Mouse (Mus musculus) heart, postnatal 10 days (tissue): ENCODE results near the gene Rap1gap2. TPM values are rescaled to one million over a fixed set of nuclear protein-coding genes. Genes with fewer than 3 reads are reported as not detected.
A peak's percentile ranks its signal among the peaks of the same experiment; 100 is the strongest.

Source experiments
- DNase-seq, 2 experiments: peaks; one replicate each; pipeline ENCODE4 v3.0.0; 2021
- intact Hi-C: fragments of 180-260 bp; cut with DNase I; formaldehyde crosslinking; loops from one replicate; pipeline ENCODE4 v1.15.1; 2025
- total RNA-seq, 2 experiments: library from RNA; stranded (reverse); gene quantifications; 2 replicates each; pipeline ENCODE4 v1.2.3; 2021

The Rap1gap2 gene
- total RNA-seq, 2 experiments from 2014 or later = 62.1 to 64.6 TPM

DNA sequence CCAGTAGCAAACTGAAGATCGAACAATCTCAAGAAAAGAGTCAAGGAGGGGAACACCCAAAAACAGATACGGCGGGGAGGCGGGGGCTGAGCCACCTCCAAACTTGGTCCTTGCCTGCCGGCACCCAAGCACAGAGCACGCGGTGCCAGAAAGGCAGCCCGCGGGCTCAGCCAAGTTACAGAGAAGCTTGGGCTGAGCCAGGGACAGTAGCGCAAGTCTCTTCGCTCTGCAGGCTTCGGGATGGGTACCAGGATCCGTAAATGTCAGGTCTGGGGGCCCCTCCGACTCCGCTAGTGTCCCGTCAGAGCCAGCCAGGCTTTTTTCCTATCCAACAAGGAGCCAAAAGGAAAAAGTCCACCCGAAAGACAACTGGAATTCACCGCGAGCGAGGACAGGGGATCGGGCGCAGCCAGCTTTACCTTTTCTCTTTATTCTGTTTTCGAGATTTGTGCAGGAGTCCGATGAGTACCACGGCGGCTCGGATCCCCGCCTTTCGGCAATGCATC lies 88.7 kb downstream of the Rap1gap2 start:
- intact Hi-C loops = loop anchor here (5.0 kb wide), 1 partner anchor 135 kb away; no protein-coding TSS in a partner anchor

DNA sequence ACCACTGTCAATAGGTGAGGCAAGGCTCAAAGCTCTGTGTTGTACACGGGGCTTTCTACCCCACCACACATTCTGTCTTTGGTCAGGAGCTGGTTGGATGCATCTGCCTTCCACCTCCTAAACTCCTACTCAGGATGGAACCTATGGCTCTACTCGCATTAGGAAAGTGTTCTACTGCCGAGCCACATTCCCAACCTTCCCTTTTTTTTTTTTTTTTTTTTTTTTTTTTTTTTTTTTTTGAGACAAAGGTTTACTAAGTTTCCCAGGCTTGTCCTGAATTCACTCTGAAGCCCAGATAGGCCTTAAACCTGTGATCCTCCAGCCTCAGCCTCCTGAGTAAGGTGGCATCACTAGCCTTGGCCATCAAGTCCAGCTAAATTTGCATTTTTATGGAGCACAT lies 90.5 kb downstream of the Rap1gap2 start:
- DNase-seq = no peak
- intact Hi-C loops = loop anchor here (5.0 kb wide), 1 partner anchor 133 kb away; no protein-coding TSS in a partner anchor

More for the DNA sequence above, 88.7 kb downstream of the Rap1gap2 start:
- DNase-seq = peak; percentile 49 to 62

DNA sequence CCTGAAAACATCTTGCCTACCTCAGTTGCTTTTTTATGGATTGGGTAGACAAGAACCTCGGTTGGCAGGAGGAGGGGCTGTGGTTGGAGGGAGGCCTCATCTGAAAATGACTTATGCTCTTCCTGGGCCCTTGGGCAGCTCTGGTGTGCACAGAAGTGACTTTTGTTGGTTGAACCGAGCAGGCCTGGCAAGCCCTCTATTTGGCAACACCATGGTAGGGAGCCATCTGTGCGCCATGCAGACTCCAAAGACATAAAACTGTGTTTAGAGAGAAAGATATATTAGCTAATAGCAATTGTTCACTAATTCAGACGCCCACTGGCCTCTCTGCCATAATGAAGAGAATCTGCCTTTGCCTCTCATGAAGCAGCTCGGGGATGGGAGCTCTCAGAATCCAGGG lies 94.6 kb downstream of the Rap1gap2 start:
- no peak for DNase-seq
- intact Hi-C loops = no loop called here

DNA sequence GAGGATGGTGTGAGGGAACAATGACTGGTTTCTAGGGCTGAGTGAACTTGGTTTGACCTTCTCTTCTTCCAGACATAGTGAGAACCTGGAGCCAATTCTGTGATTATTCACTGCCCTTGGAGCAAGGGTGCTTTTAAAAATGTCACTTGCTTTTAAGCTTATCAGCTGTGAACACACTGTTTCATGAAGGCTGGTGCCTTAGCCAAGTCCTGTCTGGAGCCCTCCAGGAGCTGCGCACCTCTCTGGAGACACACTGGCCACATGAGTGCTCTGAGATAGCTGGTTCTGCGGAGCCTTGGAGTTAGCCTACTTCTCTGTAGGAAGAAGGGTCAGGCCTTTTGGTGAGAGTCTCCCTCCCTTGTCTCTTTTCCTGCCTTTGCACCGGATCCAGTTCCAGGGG lies 95.7 kb downstream of the Rap1gap2 start:
- DNase-seq = peak; percentile 35 to 43
- intact Hi-C loops = no loop called here

DNA sequence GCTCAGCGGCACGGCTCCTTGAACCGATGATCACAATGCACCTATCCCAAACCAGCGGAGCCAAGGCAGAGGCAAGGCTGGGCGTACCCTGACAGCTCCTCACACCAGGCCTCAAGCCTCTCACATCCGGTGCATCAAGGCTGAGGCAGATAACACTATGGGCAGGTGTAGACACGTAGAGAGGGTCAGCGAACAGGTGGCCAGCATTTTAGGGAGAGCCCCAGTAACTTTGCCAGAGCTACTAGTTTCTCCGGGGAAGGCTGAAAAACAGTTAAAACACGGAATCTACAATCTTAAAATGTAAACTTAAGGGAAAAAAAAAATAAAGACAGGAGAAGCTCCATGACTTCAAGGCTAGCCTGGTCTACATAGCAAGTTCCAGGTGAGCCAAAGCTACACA lies 98.1 kb downstream of the Rap1gap2 start:
- intact Hi-C loops = no loop called here
- DNase-seq = no peak

DNA sequence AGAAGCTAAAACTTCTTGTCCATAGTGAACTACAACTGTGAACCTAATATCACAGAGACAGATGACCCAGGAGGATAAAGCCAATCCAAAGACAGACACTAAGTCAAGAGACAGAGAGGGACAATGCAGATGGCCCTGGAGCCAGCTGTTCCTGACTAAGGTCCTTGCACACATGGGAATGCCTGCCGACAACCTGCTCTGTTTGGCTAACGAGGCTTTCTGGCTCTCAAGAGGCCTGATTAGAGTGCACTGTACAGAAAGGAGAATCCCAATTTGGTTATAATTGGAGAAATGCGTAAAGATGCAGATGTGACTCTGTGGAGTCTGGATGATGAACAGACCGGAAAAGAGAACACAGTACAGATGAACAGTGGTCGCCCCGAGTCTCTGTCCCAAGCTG lies 104.4 kb downstream of the Rap1gap2 start:
- intact Hi-C loops = no loop called here
- DNase-seq = no peak

DNA sequence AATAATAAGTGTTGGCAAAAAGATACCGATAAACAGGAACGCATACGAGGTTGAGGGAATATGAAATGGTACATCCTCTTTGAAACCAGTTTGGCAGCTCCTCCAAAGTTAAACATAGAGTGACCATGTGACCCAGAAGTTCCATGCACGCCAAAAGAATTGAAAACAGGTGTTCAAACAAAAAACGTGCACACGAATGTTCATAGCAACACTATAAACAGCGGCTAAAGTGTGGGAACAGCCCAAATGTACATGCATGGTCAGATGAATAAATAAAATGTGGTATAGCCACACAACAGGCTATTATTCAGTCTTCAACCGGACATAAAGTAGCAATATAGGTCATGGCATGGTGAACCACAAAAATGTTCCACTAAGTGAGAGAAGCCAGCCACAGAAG lies 108.2 kb downstream of the Rap1gap2 start:
- DNase-seq = no peak
- intact Hi-C loops = no loop called here

DNA sequence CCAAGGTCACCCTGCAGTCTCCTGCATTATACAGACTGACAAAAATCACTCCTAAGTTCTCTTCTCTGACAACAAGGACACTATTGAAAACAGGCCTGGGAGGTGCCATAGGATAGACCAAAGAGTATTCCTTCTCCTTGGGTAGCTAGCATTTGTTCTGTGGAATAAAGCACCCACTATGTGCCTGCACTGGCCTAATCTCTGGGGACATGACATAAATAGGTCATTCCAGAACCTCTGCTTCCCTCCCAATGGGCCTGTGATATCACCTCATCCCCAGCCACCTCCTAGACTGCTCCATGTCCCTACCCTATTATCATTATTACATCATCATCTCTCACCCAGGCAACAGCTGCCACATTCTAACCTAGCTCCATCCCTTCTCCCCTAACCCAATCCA lies 108.7 kb downstream of the Rap1gap2 start:
- intact Hi-C loops = no loop called here
- no peak for DNase-seq

DNA sequence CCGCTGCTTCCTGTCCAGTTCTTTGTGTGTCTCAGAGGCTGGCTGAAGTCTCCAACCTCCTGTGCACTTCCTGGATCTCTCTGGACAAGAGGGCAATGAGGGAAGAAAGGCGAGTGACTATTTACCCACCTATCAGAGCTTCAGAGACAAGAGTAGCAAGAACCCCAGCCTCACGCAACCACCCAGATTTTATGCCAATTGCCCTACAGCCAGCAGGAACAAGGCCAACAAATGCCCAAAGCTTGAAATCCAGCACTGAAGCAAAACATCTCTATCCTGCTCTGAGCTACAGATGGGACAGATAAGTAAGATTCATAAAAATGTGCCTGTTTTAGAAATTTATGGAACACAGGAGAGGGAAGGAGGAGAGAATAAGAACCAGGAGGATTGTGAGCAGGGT lies 109.7 kb downstream of the Rap1gap2 start:
- intact Hi-C loops = no loop called here
- peak in 1 of 2 experiments; percentile 46 for DNase-seq

DNA sequence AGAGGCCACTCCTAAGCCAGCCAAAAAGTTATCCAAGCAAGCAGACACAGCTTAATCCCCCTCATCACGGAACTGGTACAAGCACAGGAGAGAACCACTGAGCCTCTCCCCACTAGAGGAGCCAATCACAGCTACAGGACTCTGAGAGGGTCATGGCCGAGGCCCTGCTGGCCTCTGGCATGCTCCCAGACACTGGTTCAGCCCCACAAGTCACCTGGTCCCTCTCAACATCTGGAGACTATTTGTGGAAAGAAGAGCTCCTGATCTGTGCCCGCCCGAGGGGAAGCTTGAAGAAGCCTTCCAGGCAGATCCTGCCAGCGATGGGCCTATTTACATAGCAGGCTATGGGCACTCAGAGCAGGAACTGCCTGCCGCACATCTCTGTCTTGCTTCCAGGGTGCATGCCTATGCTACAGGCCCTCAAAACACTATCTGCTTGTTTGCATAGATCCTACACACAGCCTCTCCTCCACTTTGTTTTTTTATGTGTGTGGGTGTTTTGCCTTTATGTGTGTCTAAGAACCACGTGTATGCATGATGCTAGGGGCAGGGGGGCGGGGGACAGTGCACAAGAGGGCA lies 111.1 kb downstream of the Rap1gap2 start:
- DNase-seq = peak; percentile 41 to 55
- intact Hi-C loops = no loop called here

DNA sequence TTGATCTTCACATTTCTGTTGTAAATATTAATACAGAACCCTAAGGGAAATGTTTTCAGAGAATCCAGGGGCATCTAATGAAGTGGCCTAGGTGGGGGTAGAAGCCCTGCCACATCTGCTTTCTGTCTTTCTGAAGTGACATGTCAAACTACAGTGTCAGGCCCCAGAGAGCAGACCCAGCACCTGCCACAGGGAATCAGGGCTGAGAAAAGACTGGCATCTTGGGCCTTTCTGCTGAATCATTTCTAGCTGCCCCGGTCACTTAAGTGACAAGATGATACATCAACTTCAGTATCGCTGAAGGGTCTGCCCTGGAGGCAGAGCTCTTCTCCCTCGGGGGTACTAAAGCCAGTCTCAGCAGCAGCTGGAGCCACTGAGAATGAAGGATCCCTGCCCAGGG lies 111.7 kb downstream of the Rap1gap2 start:
- DNase-seq = no peak
- intact Hi-C loops = no loop called here

DNA sequence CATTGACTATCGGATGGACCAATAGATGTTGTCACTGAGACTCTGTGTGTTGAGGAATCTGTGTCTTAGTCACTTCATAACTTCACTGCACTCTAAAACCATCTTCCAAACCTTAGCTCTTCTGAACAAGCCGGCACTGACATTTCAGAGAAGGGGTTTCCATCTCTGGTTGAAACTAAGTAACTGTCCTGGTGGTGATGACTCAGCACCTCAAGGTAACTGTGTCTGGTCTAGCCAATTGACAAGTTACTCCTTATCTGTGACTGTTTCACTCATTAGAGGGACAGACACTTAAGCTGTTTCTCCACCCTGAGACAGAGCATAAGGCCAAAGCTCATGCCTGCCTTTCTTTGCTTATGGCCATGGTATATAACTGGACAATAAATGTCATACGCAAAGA lies 114.1 kb downstream of the Rap1gap2 start:
- intact Hi-C loops = no loop called here
- DNase-seq = no peak

DNA sequence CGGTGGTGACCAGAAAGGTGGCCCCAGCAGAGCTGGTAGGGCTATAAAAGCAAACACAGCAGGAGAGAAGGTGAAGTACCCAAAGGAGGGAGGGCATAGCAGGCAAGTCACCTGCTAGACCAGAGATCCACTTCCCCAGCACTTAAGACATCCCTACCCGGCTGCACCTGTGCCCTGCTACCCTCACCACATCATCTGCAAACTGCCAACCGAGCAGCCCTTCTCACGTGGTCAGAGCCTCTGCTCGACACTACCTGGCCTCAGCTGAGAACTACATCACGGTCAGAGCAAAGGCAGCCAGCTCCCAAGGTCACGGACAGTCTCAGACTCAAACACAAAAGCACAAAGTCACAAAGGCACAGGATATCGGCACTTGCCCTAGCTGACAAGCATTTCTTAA lies 116.8 kb downstream of the Rap1gap2 start:
- intact Hi-C loops = no loop called here
- peak; percentile 23 to 38 for DNase-seq

DNA sequence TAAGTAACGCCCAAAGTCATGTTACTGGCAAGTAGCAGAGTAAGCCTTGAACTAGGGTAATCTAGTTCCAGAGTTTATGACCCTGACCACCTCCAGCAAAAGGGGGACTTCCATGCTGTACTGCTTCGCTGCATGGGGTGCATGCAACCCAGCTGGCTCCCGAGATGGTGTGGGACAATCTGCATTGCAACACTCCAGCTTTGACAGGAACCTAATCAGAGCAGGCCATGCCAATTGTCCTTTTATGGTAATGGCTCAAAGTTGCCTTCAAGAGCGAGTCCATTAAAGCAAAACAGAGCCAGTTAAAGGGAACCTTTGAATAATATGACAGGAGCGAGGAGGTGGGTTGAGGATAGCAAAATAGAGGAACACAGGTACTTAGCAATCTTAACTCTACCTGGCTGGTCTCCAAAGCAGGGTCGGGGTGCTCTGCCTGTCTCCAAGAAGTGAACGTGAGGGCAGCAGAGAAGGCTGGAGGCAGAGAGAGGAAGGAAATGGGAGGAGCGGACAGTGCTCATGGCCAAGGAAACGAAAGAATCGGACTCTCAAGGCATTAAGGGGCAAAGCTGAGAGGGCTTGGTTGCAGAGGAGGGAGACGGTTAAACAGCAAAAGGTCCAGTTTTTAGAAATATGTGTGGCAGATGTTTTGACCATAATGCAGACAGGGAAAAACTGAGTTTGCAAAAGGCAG lies 117.4 kb downstream of the Rap1gap2 start:
- peak in 1 of 2 experiments; percentile 41 for DNase-seq
- intact Hi-C loops = no loop called here

DNA sequence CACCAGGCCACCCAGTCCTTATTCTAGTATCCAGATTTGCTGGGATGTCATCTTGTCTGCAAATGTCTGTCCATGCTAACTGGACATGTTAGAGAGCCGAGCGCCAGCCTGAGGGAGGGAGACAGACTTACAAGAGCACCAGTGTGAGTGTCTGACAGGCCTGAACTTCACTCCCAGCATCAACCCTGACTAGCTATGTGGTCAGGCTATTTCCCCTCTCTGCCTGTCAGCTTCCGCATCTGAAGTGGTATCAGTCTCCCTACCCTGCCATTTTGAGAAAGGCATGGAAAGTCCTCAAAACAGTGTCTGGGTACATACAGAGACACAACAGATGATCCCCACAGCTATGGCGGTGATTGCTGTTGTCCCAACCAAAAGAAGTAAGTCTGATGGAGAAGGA lies 119.6 kb downstream of the Rap1gap2 start:
- no peak for DNase-seq
- intact Hi-C loops = no loop called here

DNA sequence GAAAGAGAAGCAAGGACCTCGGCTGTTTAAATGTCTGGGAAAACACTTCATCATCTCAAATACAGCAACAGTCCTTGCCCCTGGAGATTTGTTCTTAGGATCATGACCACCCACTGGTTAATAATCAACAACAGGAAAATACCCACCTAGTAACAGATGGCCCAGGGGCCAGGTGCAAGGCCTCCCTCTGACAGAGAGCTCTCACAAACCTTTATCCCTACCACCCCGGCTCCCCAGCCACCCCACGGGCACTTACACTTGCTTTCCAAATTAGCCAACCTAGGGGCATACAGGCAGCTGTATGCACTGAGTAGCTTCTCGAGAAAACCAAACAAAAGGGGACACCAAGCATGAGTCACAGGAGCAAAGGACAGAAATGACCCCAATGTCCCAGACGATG lies 121.5 kb downstream of the Rap1gap2 start:
- intact Hi-C loops = no loop called here
- no peak for DNase-seq

DNA sequence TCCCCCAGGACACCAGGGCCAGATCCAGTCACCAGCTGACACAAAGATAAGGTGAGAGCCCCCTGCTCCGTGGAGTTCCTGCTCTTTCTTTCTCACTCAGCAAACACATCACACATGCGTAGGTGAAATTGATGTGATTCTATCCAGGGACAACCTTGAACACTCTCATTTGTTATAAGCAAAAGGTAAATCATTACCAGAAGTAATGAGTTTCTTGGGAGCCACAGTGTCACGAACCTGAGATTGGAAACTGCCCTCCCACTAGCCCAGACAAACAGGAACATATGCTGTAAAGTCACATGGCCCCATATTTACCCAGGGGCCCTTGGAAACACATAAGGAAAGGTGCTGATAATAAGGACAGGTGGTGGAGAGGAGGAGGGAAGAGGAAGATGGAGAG lies 122.8 kb downstream of the Rap1gap2 start:
- intact Hi-C loops = no loop called here
- DNase-seq = no peak

DNA sequence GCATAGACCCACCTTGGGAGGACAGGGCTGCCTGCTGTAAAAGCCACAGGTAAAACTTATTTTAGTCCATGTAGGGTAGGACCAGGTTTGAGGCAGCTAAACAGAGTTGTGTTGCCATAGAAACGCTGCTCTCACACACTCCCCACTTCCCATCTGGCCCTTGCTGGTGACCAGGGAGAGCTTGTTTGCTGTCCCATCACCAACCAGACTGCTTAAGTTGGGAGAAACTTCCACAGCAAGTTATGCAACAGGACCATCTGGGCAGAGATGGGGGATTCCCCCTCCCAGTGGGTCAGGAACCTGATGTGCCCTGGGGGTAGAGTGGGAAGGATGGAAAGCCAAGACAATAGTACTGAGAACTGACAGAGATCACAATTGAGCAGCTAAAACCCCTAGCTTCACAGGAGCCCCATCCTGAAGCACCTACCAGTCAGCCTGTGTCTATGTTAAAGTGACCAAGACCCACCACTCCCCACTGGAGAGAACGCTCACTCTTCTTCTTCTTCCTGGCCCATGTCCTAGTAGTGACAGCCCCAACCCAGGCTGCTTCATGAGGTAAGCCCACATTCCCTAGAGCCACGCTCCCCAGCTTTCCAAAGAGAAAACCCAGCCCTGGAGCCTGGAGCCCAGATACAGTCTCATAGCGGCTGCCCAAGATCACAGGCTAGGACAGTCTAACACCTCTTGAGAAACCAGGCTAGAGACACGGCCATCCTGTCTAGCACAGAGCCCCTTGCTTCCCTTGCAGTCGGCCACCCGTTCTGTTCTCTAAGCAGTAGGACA lies 125.1 kb downstream of the Rap1gap2 start:
- intact Hi-C loops = no loop called here
- no peak for DNase-seq

DNA sequence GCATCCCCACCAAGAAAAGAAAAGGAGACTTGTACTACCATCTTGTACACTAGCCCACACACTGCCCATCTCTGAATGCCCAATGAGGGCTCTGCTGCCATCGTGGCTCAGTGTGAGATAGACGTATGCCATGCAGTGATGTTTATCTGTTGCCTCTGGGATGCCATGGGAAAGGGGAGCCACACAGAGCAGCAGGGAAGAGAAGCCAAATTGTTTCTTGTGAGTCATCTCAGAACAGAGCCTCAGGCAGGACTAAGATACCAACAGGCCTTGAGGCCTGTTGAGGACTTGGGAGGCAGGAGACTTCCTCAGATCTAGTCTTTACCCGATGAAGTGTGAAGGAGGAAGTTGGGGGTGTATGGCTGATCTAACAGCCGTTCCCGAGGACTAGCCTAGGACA lies 126.8 kb downstream of the Rap1gap2 start:
- no peak for DNase-seq
- intact Hi-C loops = no loop called here

DNA sequence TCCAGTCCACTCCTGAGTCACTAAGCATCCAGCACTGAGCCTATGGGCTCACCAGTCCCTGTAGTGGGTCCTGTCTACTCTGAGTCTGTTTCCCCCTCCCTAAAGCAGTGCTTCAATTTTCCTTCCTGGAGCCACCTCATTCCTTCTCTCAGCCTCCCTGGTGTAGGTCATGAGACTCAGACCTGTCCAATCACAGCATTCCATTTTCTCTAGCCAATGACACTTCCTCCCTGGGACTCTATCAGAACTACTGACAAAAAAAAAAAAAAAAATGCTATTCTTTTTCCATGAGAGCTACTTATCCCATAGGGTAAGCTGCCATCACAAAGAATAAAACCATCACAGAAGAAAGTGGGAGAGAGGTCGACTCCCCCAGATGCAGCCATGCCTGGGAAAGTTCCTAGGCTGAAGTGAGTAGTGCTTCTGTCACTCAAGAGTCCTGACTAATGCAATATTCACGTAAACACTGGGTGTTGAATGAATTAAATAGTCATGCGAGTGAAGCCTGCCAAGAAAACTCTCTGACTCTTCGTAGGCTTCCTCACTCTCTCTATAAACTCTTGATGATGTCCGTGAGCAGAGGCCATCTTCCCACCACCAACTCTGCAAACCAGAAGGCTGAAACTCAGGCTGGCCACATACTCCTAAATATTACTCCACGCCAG lies 127.4 kb downstream of the Rap1gap2 start:
- DNase-seq = no peak
- intact Hi-C loops = no loop called here

DNA sequence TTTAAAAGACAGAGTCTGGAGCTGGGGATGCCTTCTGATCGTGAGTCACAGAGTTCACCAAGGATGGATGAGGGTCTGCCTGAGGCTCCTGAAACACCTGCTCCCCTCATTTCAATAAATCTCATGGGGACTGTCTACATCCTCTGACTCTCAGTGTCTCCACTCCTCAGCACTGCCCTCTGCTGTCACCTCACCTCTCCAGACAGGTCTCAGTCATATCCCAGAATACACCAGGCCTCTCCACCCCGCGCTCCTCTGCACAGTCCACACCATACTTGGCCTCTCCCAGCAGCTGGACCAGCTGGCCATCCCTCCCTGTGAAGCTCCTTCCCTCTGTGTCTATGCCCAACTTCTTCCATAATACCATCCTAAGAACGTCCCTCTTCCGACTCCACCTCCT lies 128.9 kb downstream of the Rap1gap2 start:
- peak; percentile 52 to 57 for DNase-seq
- intact Hi-C loops = no loop called here
